In the genomic region with DNA sequence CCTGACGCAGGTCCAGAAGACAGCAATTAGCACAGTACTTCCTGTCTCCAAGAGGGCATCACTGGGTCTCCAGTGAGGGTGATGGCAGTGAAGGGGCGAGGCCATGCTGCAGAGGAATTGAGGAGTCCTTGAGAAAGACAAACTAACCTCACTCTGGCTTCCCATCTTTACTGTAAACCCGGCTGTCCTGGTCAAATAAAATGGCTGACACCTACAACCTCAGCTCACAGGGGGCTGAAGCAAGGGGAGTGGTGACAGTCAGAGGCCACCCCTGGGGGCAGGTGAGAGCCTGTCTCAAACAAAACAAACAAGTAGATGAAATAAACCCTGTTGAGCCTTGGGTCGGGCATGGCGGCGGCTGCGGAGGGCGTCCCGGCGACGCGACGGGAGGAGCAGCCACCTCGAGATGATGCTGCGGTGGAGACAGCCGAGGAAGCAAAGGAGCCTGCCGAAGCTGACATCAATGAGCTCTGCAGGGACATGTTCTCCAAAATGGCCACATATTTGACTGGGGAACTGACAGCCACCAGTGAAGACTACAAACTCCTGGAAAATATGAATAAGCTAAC, we compare ENCODE assay signal across 10 mouse cellular contexts. TPM values are rescaled to one million over a fixed set of nuclear protein-coding genes. Genes with fewer than 3 reads are reported as not detected.
DNase-seq lines count a peak whose midpoint lies in the region; ATAC-seq and TF ChIP-seq lines count a peak whose summit lies in the region.
"Had no signal": no experiment of that assay in that cellular context is flagged by ENCODE, and none has a peak within 500 bp of the region (broad histone marks: within the 10 kb centered on the region; RNA-seq: fewer than 3 reads in every experiment).

No protein-coding gene starts in this region.

- no peak for ATAC-seq in heart, embryonic 13.5 days (ENCODE audit: extremely low read depth, insufficient number of reproducible peaks, low FRiP score, low TSS enrichment)
- ATAC-seq in limb, embryonic 11.5 days (ENCODE audit: insufficient number of reproducible peaks, low FRiP score, low TSS enrichment, low read depth), result no peak

- H3K4me2 ChIP-seq in heart, embryonic 13.5 days, result peak overlapping the region; percentile 68
- 0 out of 2 replicates have a peak overlapping the region, but pooled peaks have one; percentile 20 for H3K4me2 ChIP-seq in limb, embryonic 11.5 days (ENCODE audit: low read depth, severe bottlenecking)

- no peaks in the 10 kb centered on the region for H3K9me3 ChIP-seq in heart, embryonic 13.5 days
- H3K9me3 ChIP-seq in limb, embryonic 11.5 days (ENCODE audit: control insufficient read depth, low read length), result no peaks in the 10 kb centered on the region
- H3K9me3 ChIP-seq: G1E had no signal

- no peaks in the 10 kb centered on the region for H3K36me3 ChIP-seq in heart, embryonic 13.5 days
- no peaks in the 10 kb centered on the region for H3K36me3 ChIP-seq in limb, embryonic 11.5 days (ENCODE audit: control insufficient read depth, insufficient read depth, low read length)
- H3K36me3 ChIP-seq in small intestine, adult 2 months (ENCODE audit: control insufficient read depth, insufficient read depth, low read length), result no peaks in the 10 kb centered on the region
- H3K36me3 ChIP-seq: G1E had no signal

- H3K4me3 ChIP-seq in lung, adult 2 months (replicated peaks; ENCODE audit: extremely low read depth, low read depth, low read length), result peak overlapping the region; percentile 20
- peak overlapping the region; percentile 46 for H3K4me3 ChIP-seq in heart, embryonic 13.5 days
- no peak overlapping the region for H3K4me3 ChIP-seq in limb, embryonic 11.5 days (ENCODE audit: low read depth, low read length)
- H3K4me3 ChIP-seq in small intestine, adult 2 months (ENCODE audit: low read depth, low read length), result peak overlapping the region; percentile 22; the same call in 1 of the 2 replicates
- no peak overlapping the region for H3K4me3 ChIP-seq in layer of hippocampus, adult 2 months

- peak overlapping the region; percentile 69 for H3K9ac ChIP-seq in heart, embryonic 13.5 days
- H3K9ac ChIP-seq in limb, embryonic 11.5 days (ENCODE audit: low read length), result no peak overlapping the region

- no peak for TF ChIP-seq CTCF in lung, adult 2 months (IDR thresholded peaks at IDR 0.05; ENCODE audit: insufficient read depth, low read length)
- TF ChIP-seq CTCF in small intestine, adult 2 months (IDR thresholded peaks at IDR 0.05; ENCODE audit: extremely low read depth, insufficient read length, insufficient replicate concordance, low read depth, low read length), result no peak
- no peak for TF ChIP-seq CTCF in layer of hippocampus, adult 2 months (conservative IDR thresholded peaks at IDR 0.05)

- no peak overlapping the region for H3K27ac ChIP-seq in heart, embryonic 13.5 days (replicated peaks)
- H3K27ac ChIP-seq in limb, embryonic 11.5 days (replicated peaks; ENCODE audit: low read depth, low read length), result no peak overlapping the region
- no peak overlapping the region for H3K27ac ChIP-seq in small intestine, adult 2 months (ENCODE audit: insufficient read depth, low read depth, low read length)
- no peak overlapping the region for H3K27ac ChIP-seq in layer of hippocampus, adult 2 months

- 26% methylated on average over 17 of the region's 17 CpGs for WGBS in lung, adult 2 months
- 49% methylated on average over 17 of the region's 17 CpGs for WGBS in heart, embryonic 13.5 days
- 48% methylated on average over 17 of the region's 17 CpGs for WGBS in limb, embryonic 11.5 days
- 30% methylated on average over 17 of the region's 17 CpGs for WGBS in small intestine, adult 2 months

- no peak for DNase-seq in lung, adult 2 months
- DNase-seq in lung, postnatal 14 days, result no peak
- no peak for DNase-seq in limb, embryonic 11.5 days (ENCODE audit: low spot score)
- DNase-seq in layer of hippocampus, adult 2 months (ENCODE audit: low spot score in 2 of 2), result no peak
- DNase-seq in layer of hippocampus, adult 18-20 months (ENCODE audit: low spot score in 2 of 2), result no peak
- DNase-seq: gastrocnemius, postnatal 25 days; thymus, adult 2 months had no signal

- H3K4me1 ChIP-seq in lung, adult 2 months (ENCODE audit: control insufficient read depth, insufficient read depth, low read length), result no peaks in the 10 kb centered on the region
- peaks cover 32% of the 10 kb centered on the region for H3K4me1 ChIP-seq in heart, embryonic 13.5 days
- 0 out of 2 replicates have a peak, but pooled peaks cover 4% of the 10 kb centered on the region for H3K4me1 ChIP-seq in limb, embryonic 11.5 days (ENCODE audit: control insufficient read depth, insufficient read depth, low read length)
- H3K4me1 ChIP-seq in small intestine, adult 2 months (ENCODE audit: control insufficient read depth, insufficient read depth, insufficient read length, low read length), result peaks cover 2% of the 10 kb centered on the region; the same call in 1 of the 2 replicates

- no peaks in the 10 kb centered on the region for H3K27me3 ChIP-seq in heart, embryonic 13.5 days (replicated peaks)
- H3K27me3 ChIP-seq in limb, embryonic 11.5 days (ENCODE audit: control insufficient read depth, insufficient read depth, low read length), result no peaks in the 10 kb centered on the region
- peaks cover 2% of the 10 kb centered on the region; the same call in 1 of the 2 replicates for H3K27me3 ChIP-seq in small intestine, adult 2 months (ENCODE audit: control insufficient read depth, insufficient read depth, low read length)

- no peak for TF ChIP-seq POLR2A in lung, adult 2 months (IDR thresholded peaks at IDR 0.05; ENCODE audit: borderline replicate concordance, extremely low read depth, low read depth, low read length)
- TF ChIP-seq POLR2A in small intestine, adult 2 months (IDR thresholded peaks at IDR 0.05; ENCODE audit: low read depth, low read length), result no peak

RNA-seq across cellular contexts. Expression of a gene that starts 57.1 kb away (rescaled TPM):
- 0.04 and 0.05 TPM in 2 replicates for polyA plus RNA-seq in lung, adult 2 months (2012; rRNA removed)
- polyA plus RNA-seq in heart, embryonic 13.5 days (2015; fragmentation: Nextera tagmentation; extraction: Ambion mirVana), result 0.34 and 0.41 TPM in 2 replicates
- 0.52 and 1.4 TPM in 2 replicates for polyA plus RNA-seq in limb, embryonic 11.5 days (2014; fragmentation: Nextera tagmentation; extraction: Ambion mirVana)
- polyA plus RNA-seq in small intestine, adult 2 months (2012; rRNA removed), result 0.01 and 0.03 TPM in 2 replicates
- total RNA-seq in layer of hippocampus, adult 2 months (2021), result 10 to 100 TPM; 69.7 to 81.2 TPM
- 10 to 100 TPM; 74.9 to 75.9 TPM for total RNA-seq in layer of hippocampus, adult 18-20 months (2021)

Comparison
In these comparisons a context has a peak if more than half of its experiments do, and no peak if none do; other contexts are left out.
1. H3K4me3 ChIP-seq: peak in lung, adult 2 months (single experiment), heart, embryonic 13.5 days (single experiment) and small intestine, adult 2 months (single experiment); none in limb, embryonic 11.5 days (single experiment) and layer of hippocampus, adult 2 months (single experiment).